Mouse (Mus musculus) liver, adult 2 months (tissue): ENCODE measurements around the gene Fastkd1.

Source experiments
- CTCF ChIP-seq: fragments of 200-500 bp; IDR thresholded peaks from 2 replicates; pipeline ENCODE4 v1.5.1; 2011; ENCODE audit warnings: low read depth, low read length, control low read depth
- POLR2A ChIP-seq: fragments of 200-500 bp; IDR thresholded peaks from 2 replicates; pipeline ENCODE4 v1.6.1; 2011; ENCODE audit warnings: low read length, control low read depth; ENCODE audit not compliant: insufficient read depth; ENCODE audit errors: extremely low read depth

- TF ChIP-seq CTCF (no peak), POLR2A (no peak)
Measured at GRCm38 (mm10) chr2:69646726-69647490, 66.4 kb downstream of the Fastkd1 start, which contains the start of gene Bbs5.
